Mouse (Mus musculus): ENCODE results near the gene Defb11. TPM values are rescaled to one million over a fixed set of nuclear protein-coding genes. Genes with fewer than 3 reads are reported as not detected.

The Defb11 gene
- polyA plus RNA-seq (2014; fragmentation: Illumina TruSeq; extraction: RNeasy Lipid Tissue Mini Kit (QIAGEN cat#74804); ENCODE audit: low read depth, low replicate concordance): not detected

GRCm38 (mm10) chr8:21906290-21906689 lies at the start of gene Defb11:
Gene Defb11 (minus strand): TSS chr8:21906412.

GRCm38 (mm10) chr8:21946462-21946861 lies 40.2 kb upstream of the Defb11 start, which contains the start of gene Defb13:
Gene Defb13 (plus strand): TSS chr8:21946762.

GRCm38 (mm10) chr8:21938052-21938451 lies 31.8 kb upstream of the Defb11 start, which contains the start of gene Defb35:
Gene Defb35 (plus strand): TSS chr8:21938352.

GRCm38 (mm10) chr8:21932610-21933009 lies 26.4 kb upstream of the Defb11 start, which contains the start of gene Defb15:
Gene Defb15 (minus strand): TSS chr8:21932710.

GRCm38 (mm10) chr8:21885321-21885720 lies 20.9 kb downstream of the Defb11 start, which contains the start of gene Defb9:
Gene Defb9 (minus strand): TSS chr8:21885421.

GRCm38 (mm10) chr8:21858586-21858985 lies 47.6 kb downstream of the Defb11 start, which contains the start of gene Defb10:
Gene Defb10 (plus strand): TSS chr8:21858901.

Other genes with a start within 250 kb of the Defb11 start
- not detected for gene Defa34, start 240.6 kb downstream of the Defb11 start, polyA plus RNA-seq (2014; fragmentation: Illumina TruSeq; extraction: RNeasy Lipid Tissue Mini Kit (QIAGEN cat#74804); ENCODE audit: low read depth, low replicate concordance)
- not detected for gene AY761184, start 202.8 kb downstream of the Defb11 start, polyA plus RNA-seq (2014; fragmentation: Illumina TruSeq; extraction: RNeasy Lipid Tissue Mini Kit (QIAGEN cat#74804); ENCODE audit: low read depth, low replicate concordance)
- not detected for gene Defa24, start 171.9 kb downstream of the Defb11 start, polyA plus RNA-seq (2014; fragmentation: Illumina TruSeq; extraction: RNeasy Lipid Tissue Mini Kit (QIAGEN cat#74804); ENCODE audit: low read depth, low replicate concordance)
- gene Defb50, start 82.9 kb downstream of the Defb11 start, polyA plus RNA-seq (2014; fragmentation: Illumina TruSeq; extraction: RNeasy Lipid Tissue Mini Kit (QIAGEN cat#74804); ENCODE audit: low read depth, low replicate concordance): not detected
- gene Defb2, start 66.5 kb downstream of the Defb11 start, polyA plus RNA-seq (2014; fragmentation: Illumina TruSeq; extraction: RNeasy Lipid Tissue Mini Kit (QIAGEN cat#74804); ENCODE audit: low read depth, low replicate concordance): not detected
- not detected for gene Defb10, start 47.5 kb downstream of the Defb11 start, polyA plus RNA-seq (2014; fragmentation: Illumina TruSeq; extraction: RNeasy Lipid Tissue Mini Kit (QIAGEN cat#74804); ENCODE audit: low read depth, low replicate concordance)
- gene Defb9, start 21.0 kb downstream of the Defb11 start, polyA plus RNA-seq (2014; fragmentation: Illumina TruSeq; extraction: RNeasy Lipid Tissue Mini Kit (QIAGEN cat#74804); ENCODE audit: low read depth, low replicate concordance): not detected
- gene Defb15, start 26.3 kb upstream of the Defb11 start, polyA plus RNA-seq (2014; fragmentation: Illumina TruSeq; extraction: RNeasy Lipid Tissue Mini Kit (QIAGEN cat#74804); ENCODE audit: low read depth, low replicate concordance): not detected
- not detected for gene Defb35, start 31.9 kb upstream of the Defb11 start, polyA plus RNA-seq (2014; fragmentation: Illumina TruSeq; extraction: RNeasy Lipid Tissue Mini Kit (QIAGEN cat#74804); ENCODE audit: low read depth, low replicate concordance)
- gene Defb13, start 40.4 kb upstream of the Defb11 start, polyA plus RNA-seq (2014; fragmentation: Illumina TruSeq; extraction: RNeasy Lipid Tissue Mini Kit (QIAGEN cat#74804); ENCODE audit: low read depth, low replicate concordance): not detected
- not detected for gene Fam90a1a, start 52.3 kb upstream of the Defb11 start, polyA plus RNA-seq (2014; fragmentation: Illumina TruSeq; extraction: RNeasy Lipid Tissue Mini Kit (QIAGEN cat#74804); ENCODE audit: low read depth, low replicate concordance)
- not detected for gene Ccdc70, start 63.4 kb upstream of the Defb11 start, polyA plus RNA-seq (2014; fragmentation: Illumina TruSeq; extraction: RNeasy Lipid Tissue Mini Kit (QIAGEN cat#74804); ENCODE audit: low read depth, low replicate concordance)
- gene Atp7b, start 153.9 kb upstream of the Defb11 start, polyA plus RNA-seq (2014; fragmentation: Illumina TruSeq; extraction: RNeasy Lipid Tissue Mini Kit (QIAGEN cat#74804); ENCODE audit: low read depth, low replicate concordance): 2.8 TPM
- 26.8 TPM for gene Alg11, start 154.3 kb upstream of the Defb11 start, polyA plus RNA-seq (2014; fragmentation: Illumina TruSeq; extraction: RNeasy Lipid Tissue Mini Kit (QIAGEN cat#74804); ENCODE audit: low read depth, low replicate concordance)
- gene Nek5, start 218.6 kb upstream of the Defb11 start, polyA plus RNA-seq (2014; fragmentation: Illumina TruSeq; extraction: RNeasy Lipid Tissue Mini Kit (QIAGEN cat#74804); ENCODE audit: low read depth, low replicate concordance): 0.56 TPM

All from liver, adult 10 weeks (tissue).